Mouse (Mus musculus) spleen, postnatal 36 days (tissue): Measurements from ENCODE around the gene Pde9a.
"Not testable (repeated sequence)": the region's sequence is repeated elsewhere in the genome, so short reads cannot be mapped to it uniquely, and the experiment has no call there.

Experiments
- DNase-seq, 2 experiments: peaks; one replicate each; pipeline ENCODE4 v3.0.0; 2022; ENCODE audit warnings: low spot score in 2 of 2, mixed read lengths in 1 of 2

Pde9a gene

DNA sequence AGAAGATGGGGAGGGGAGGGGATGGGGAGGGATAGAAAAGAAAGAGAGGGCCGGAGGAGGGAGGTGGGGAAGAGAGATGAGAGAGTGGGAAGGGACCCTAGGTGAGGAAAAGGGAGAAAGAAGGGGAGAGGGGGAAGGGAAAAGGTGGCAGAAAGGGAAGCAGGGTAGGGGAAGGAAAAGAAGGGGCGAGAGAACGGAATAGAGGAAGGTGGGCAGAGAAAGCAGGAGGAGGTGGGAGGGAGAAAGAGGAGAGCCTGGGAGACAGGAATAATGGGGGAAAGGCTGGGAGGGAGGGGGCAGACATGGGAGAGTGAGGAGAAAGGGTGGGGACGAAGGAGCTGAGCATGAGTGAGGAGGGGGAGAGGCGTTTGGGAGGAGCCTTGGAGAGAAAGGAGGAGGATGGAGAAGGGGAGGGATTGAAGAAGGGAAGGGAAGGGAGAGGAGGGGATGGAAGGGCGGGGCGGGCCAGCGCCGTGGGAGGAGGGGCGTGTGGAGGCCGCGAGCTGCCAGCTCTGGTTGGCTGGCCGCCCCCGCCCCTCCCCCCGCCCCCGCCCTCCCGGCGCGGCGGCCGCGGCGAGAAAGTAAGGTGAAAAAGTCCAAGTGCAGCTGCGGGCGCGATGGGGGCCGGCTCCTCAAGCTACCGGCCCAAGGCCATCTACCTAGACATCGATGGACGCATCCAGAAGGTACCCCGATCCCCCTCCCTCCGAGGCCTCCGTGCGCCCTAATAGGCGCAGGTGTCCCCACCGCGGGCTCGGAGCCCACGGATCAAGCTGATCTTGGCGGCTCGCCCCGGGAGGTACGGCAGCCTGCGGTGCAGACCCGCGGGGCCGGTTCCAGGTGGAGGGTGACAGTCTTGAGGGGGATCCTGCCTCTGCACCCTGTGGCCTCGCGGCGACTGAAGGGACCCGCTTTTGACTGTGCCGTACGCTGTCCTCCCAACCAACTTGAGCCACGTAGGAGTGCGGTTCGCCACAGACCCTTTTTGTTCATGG is at the start of gene Pde9a:
TSS of gene Pde9a (plus strand) at position 540 of the 995 bp plus-strand sequence.
- peak; percentile 9 to 14 for DNase-seq

DNA sequence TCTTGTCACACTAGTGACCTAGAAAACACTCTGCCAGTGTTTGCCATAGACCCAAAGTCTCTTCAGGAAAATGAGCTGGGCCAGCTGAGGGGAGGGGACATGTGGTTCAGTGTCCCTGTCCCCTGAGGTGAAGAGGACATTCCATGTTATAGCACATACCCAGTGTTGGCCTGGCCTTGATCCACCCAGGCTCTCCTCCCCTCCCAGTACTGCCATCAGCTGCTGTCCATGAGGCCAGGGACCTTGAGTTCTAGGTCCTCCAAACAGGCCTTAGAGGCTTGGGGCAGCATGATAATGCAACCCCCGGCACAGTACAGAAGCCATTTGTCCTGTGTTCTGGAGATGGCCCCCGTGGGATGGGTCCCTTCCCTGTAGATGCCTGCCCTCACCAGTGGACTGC is 46.2 kb upstream of the Pde9a start:
- no peak for DNase-seq

DNA sequence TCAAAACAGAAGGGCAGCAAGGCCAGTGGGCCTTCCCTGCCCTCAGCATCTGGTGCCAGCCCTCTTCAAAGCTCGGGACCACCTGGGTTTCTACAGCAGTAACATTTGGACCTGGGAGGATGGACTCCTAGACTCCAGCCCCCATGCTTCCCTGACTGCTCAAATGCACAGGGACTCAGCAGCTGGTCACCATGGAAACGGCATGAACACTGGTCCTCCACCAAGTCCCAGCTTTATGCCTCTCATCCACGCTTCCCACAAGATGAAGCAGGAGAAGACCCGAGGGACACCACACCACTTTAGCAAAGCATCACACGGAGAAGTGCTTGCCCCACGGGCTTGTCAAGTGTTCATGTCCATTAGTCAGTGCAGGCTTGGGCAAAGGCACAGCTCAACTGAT is 43.8 kb upstream of the Pde9a start:
- no peak for DNase-seq

DNA sequence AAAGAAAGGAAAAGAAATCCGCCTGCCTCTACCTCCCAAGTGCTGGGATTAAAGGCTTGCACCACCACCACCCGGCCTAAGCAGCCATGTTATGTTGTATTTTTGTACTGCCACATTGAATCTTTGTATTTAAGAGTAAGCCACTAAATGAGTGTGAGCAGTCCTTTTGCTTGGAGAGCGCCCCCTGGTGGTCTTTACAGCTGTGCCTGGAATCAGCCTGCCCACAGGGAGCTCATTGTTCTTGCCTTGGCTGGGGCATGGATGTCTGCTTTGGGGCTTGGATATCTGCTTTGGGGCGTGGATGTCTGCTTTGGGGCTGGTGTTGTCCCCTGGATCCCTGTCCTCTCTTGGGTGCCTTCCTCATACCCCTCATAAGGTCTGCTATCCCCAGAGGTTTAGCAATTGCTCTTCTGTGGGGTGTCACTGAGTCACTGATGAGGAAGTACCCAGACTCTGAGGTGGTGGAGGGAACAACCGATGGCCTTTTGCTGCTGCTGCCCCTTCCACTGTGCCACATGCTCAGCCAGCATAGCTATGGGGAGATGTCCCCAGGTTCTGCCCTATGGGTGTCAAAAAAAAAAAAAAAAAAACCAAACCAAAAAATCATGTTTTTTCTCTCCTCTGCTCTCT is 41.7 kb upstream of the Pde9a start:
- DNase-seq = peak; percentile 53 to 61

DNA sequence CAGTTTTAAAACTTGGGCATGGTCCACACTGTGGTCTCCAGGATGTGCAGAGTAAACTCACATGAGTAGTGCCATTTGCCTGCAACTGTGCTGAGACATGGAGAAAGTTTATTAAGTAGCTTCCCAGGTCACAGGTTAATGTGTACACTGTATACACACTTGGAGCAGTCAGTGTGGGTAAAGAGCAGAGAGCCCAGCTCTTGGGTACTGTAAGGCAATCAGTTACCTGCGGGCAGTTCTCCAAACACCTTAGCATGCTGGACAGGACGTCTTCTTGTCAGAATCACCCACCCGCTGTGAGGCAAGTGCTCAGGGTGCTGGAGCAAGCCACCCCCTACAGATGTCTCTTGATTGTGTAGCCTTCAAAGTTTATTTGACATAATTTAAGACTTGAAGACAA is 41.2 kb upstream of the Pde9a start:
- no peak for DNase-seq

DNA sequence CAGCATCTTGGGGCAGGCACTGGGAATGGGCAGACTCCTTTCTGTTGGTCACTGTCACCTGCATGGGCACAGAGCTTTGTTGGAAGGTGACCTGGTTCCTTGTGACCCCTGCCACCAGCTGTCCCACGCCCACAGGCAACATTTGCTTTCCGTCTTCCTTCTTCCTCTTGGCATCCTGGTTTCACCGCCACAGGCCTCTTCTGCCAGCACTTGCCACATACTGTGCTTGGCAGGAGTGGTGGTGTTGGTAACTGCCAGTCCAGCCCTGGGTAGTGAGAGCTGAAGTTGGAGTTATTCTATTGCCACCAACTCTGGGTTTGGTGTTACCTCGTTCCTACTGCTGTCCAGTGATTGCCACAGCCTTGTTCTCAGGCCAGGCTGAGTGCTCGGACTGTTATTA is 37.9 kb upstream of the Pde9a start:
- no peak for DNase-seq

DNA sequence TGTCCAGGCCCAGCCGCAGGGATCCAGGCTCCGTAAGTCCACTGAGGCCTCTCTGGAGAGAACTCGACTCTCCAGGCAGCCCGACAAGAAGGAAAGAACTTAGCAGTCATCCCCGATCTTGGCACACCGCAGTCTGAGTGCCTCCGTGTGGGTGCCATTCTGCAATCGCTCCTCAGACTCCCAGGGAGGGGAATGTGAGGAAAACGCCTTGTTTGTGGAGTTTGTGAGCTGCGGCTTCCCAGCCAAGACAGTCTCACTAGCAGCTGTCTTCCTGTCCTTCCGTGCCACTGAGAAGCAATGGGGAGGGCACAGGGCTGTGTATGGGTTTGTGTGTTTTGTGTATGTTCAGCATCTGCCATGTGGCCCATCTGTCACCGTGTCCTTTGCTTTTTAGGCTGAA is 36.6 kb upstream of the Pde9a start:
- DNase-seq = no peak

DNA sequence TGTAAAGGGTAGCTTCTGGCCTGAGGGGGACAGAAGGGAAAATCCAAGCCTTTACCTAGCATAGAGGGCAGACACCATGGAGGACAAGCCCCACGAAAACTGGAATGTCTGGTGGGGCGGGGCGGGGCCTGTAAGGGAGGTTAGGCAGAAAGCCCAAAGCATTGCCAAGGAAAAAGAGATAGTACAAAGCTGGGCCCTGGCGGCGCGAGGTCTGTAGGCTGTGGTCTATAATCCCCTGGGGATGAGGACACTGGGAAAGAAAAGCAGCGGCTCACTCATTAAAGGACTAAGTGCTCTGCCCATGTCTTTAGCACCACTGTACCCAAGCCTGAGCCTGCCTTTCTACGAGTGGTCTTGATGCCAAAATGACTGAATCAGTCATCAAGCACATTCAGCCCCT is 34.0 kb upstream of the Pde9a start:
- DNase-seq = no peak

DNA sequence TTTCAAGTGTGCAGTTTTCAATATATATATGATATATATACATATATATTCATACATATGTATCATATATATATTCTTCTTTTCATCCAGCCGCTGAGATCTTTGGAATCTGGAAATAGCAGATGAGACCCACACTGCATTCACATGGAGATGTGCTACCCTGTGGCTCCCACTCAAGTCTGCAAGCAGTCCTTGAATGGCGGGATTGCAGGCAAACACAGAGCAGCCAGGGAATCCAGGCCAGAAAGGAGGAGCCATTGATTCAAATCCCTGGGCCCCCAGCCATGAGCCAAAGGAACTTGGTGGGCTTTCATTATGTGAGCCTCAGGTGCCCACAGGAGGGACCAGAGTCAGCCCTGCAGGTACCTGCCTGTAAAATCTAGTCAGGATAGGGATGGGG is 32.8 kb upstream of the Pde9a start:
- DNase-seq = no peak

DNA sequence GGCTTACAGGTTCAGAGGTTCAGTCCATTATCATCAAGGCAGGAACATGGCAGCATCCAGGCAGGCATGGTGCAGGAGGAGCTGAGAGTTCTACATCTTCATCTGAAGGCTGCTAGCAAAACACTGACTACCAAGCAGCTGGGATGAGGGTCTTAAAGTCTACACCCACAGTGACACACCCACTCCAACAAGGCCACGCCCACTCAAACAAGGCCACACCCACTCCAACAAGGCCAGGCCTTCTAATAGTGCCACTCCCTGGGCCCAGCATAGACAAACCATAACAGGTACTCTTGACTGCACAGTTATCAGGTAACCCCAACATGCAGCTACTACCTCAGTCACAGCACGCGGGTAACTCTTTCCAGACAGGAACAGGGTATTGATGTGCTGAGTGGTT is 31.3 kb upstream of the Pde9a start:
- DNase-seq = not testable (repeated sequence)

DNA sequence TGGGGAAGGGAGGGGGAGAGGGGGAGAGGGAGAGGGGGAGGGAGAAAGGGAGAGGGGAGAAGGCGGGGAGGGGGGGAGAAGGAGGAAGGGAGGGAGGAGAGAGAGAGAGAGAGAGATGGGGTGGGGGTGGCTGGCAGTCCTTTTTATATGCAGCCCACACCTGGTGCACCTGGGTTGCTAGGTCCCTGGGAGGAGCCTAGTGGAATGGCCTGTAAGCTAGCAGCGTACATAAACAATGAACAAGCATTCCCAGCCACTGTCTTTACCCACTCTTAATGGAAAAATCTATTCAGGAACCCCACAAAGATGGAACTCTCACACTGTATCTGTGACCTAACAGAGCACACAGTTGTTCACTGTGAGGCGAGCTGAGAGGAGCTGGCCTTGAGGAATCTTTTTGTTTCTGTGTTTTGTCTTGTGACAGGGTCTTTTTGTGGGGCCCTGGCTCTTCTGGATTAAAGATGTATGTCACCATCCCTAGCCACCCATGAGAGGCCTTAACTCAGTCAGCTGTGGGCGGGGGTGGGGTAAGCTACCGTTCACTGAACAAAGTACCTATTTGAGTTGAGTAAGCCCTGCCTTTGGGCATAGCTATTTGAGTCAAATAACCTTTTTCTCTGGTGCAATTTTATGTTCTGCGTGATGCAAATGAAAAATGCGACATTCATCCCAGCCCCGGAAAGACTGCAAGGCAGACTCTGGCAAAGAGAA is 30.1 kb upstream of the Pde9a start:
- no peak for DNase-seq

DNA sequence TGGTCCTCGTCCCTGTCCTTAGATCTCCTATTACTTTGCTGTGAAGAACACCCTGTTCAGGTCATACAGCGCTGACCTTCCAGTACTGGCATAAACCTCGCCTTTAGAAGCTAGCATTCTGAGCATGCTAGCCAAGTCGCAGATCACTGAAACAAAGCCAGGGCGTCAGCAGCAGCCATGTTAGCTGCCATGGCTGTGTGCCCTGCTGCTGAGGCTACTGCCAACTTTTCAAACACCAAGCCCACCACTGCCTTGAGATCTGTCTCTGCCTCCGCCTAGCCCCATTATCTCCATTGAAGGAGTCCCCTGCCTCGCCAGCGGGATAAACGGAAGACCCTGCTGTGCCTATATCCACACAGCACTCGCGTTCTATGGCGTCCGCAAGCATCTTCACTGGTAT is 25.4 kb upstream of the Pde9a start:
- DNase-seq = no peak

DNA sequence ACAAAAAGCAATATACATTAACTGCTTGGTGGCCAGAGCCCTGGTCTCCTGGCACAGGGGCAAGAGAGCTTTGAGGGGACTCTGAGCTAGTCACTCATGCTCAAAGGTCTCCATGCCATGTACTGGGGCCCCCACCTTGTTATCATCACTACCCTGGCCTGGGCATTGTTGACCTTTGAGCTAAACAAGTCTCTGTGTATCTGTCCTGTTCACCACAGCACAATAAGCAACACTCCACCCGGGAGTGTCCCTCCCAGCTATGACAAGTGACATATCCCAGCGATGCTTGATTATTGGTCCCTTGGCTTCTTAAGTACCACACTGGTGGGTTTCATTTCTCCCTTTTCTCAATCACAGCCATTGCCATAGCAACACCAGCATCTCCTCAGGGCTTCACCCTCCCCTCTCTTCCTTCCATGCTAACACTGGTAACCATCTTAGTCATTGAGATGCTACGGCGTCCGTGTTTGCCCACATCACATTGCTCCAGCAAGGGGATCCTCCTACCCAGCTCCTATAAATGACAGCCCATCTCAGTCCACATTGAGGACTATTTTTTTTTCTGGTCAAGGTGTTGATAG is 20.3 kb upstream of the Pde9a start:
- DNase-seq = no peak

DNA sequence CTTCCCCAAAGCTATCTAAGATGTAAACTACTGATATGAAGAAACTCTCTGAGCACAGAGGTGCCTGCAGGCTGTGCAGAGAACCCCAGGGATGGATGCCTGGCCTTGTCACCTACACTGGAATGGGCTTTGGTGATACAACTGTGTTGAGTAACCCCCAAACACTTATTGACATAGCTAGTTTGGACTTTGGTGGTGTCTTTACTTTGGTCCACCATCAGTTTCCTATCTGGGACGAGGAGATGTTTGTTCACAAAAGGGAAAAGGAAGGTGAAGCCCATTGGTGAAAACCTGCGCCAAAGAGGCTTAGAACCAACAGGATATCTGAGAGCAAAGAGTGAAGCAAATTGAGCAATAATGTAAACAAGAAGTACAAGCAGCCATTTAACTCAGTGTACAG is 15.8 kb upstream of the Pde9a start:
- no peak for DNase-seq

DNA sequence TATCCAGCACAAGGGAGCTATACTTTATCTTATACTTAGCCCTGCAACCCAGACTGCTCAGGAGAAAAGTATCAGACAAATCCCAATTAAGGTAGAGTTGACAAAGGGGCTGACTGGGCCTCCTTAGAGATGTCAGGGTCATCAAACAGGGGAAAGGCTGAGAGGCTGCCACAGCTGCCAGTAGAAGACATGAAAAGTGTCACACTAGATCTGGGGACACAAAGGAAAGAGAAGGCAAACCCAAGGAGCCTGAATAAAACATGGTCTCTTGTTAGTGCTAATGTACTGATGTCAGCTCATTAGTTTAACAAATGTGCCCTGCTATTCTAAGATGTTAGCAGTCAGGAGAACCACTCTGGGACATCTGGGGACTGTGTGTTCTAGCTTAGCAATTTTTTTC is 15.1 kb upstream of the Pde9a start:
- DNase-seq = no peak

DNA sequence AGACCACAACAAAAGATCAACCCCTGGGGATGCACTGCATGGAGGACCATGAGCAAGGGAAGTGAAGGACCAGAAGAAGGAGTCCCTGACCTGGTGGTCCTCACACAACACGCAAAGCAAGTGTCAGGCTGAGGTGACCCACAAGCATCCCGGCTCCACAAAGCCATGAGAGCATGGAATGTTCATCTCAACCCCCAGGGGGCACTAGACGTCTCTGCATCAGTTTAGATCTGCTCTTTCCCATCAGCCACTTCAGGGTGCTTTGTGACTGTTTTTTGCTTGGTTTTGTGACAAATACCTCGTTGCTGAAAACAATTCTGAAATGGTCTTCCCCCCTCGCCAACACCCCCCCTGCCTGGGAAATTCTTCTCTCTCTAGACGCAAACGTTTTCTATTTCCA is 8.0 kb upstream of the Pde9a start:
- peak; percentile 24 to 35 for DNase-seq

DNA sequence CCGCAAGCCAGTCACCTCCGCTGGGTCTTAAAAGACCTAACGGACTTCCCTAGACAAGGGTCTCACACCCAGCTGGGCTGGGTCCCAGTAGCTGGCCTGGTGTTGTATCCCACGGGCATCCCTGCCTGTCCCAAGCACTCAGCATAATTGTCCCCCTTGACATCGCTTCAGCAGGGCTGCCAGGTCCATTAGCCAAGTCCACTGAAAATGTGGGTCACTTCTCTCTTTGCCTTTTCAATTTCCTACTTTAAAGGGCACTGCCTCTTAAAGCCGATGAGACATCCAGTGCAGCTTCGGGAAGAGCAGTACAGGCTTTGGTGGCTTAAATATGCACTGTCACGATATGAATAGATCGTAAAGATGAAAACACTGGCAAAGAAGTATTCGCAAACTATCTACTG is 7.6 kb upstream of the Pde9a start:
- no peak for DNase-seq

DNA sequence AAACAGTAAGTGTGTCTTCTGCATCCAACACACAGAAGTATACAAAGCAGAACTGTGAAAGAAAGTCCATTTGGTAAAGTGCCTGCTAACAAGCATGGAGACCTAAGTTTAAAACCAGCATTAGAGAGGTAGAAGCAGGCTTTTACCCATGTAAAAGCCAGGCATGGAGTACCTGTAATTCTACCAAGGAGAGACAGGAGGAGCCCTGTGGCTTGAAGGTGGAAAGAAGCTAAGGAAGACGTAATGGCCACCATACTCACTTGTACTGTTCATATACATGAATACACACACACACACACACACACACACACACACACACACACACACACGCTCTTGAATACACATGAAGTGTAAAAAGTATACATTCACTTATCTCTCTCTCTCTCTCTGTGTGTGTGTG is 6.9 kb upstream of the Pde9a start:
- DNase-seq = no peak

DNA sequence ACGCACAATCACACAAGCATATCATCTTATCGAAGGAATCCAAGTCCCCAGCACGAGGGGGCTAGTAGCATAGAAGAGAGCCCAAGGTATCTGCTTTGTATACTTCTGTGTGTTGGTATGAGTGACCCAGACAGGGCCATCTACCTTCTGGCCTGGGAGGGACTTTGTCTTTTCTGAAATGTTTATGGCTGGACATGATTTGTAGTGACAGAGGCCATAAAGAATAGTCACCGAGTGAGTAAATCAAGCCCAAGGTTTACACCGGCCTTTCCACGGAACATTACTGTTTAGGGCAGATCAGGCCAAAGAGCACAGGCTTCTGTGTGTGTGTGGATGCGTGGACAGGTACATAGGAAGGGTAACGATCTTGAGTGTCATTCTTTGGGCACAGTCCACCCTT is 6.1 kb upstream of the Pde9a start:
- DNase-seq = no peak

DNA sequence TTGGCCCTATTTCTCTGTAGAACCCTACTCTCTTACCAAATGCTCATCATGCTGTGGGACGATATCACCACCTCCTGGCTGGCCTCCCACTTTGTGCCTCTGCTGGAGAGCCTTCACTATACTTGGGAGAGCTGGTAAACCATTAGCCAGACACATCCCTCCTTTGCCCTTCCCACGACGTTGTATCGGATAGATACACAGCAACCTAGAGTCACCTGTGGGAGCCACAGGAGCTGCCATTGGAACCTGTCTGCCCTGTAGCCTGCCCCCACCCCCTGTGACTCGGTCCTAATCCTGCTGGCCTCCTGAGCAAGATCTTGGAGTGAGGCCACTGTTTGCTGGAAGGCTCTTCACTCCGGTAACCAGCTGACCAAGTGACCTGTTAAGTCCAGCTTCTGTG is 2.7 kb upstream of the Pde9a start:
- DNase-seq = no peak

DNA sequence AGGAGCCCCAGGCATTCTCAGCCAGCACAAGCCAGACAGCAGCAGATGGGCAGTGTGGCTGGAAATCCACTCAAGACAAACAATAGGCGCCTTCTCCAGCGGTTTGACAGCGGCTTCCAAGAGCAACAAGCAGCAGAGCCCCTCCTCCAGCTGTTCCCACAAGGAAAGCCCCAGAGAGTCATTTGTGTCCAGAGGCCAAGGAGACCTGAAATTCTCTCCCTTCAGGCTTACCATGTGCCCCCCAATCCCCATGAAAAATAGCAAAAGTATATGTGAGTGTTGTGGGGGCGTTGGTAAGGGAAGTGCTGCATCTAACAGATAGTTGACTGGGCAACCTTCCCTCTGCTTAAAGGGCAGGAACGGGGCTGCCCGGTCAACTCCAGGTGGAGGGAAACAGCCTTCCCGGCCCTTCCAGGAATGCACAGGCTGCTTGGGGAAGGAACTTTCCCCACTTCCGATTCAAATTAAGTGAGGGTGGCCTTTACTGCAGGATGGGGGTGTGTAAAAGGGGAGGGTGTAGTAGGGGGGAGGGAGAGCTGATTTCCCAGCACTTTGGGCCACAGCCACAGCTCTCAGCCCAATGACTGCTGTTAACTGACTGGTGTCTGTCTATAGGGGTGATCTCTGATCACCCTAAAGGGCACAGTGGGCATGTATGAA is 912 bp upstream of the Pde9a start:
- DNase-seq = no peak
